Mouse (Mus musculus): ENCODE data around the gene Eif3k. TPM values are rescaled to one million over a fixed set of nuclear protein-coding genes. Genes with fewer than 3 reads are reported as not detected.

The Eif3k gene
- polyA plus RNA-seq (2012; rRNA removed): 473 and 518 TPM in 2 replicates
- polyA plus RNA-seq (2014; fragmentation: Nextera tagmentation; extraction: Ambion mirVana): 450 TPM in 2 replicates

GRCm38 (mm10) chr7:28981651-28982273, at the start of gene Eif3k, which contains the start of gene Map4k1:
TSS of gene Eif3k (minus strand) at chr7:28981864.
TSS of gene Map4k1 (plus strand) at chr7:28982050.
- DNase-seq (ENCODE audit: low spot score) (peak; percentile 100), ATAC-seq (ENCODE audit: low FRiP score, low read depth) (peak; percentile 96)
- peaks cover 11% of the 10 kb centered on the region for H3K4me1 ChIP-seq (ENCODE audit: control insufficient read depth, insufficient read depth, low read length)
- H3K4me3 ChIP-seq (replicated peaks; ENCODE audit: low read length): peak within 1 kb of the TSS; percentile 85
- WGBS: 0% methylated on average over 36 of the region's 36 CpGs
- H3K4me2 ChIP-seq (replicated peaks; ENCODE audit: low read depth, low read length, severe bottlenecking): peak within 1 kb of the TSS; percentile 91
- peak; percentile 46; the same call in 1 of the 2 replicates for TF ChIP-seq POLR2A (IDR thresholded peaks at IDR 0.05; ENCODE audit: borderline replicate concordance, extremely low read depth, insufficient read depth, insufficient read length)
- H3K9ac ChIP-seq (ENCODE audit: low read depth, low read length, severe bottlenecking): peak within 1 kb of the TSS; percentile 70
- H3K27me3 ChIP-seq (ENCODE audit: control insufficient read depth, insufficient read depth, low read length): no peaks in the 10 kb centered on the region
- H3K36me3 ChIP-seq (ENCODE audit: control insufficient read depth, insufficient read depth, low read length): peaks cover 30% of the 10 kb centered on the region
- no peaks in the 10 kb centered on the region for H3K9me3 ChIP-seq (ENCODE audit: control insufficient read depth, low read length)
- H3K27ac ChIP-seq (replicated peaks; ENCODE audit: low read depth, low read length): peak within 1 kb of the TSS; percentile 85

GRCm38 (mm10) chr7:29029690-29030656, 48.3 kb upstream of the Eif3k start:
- H3K4me3 ChIP-seq (replicated peaks; ENCODE audit: low read length): no peak overlapping the region
- H3K27me3 ChIP-seq (ENCODE audit: control insufficient read depth, insufficient read depth, low read length): no peaks in the 10 kb centered on the region
- TF ChIP-seq POLR2A (IDR thresholded peaks at IDR 0.05; ENCODE audit: borderline replicate concordance, extremely low read depth, insufficient read depth, insufficient read length): no peak
- 85% methylated on average over 14 of the region's 14 CpGs for WGBS
- no peak overlapping the region for H3K4me2 ChIP-seq (replicated peaks; ENCODE audit: low read depth, low read length, severe bottlenecking)
- H3K9ac ChIP-seq (ENCODE audit: low read depth, low read length, severe bottlenecking): no peak overlapping the region
- H3K9me3 ChIP-seq (ENCODE audit: control insufficient read depth, low read length): no peaks in the 10 kb centered on the region
- ATAC-seq (ENCODE audit: low FRiP score, low read depth) (no peak), DNase-seq (ENCODE audit: low spot score) (no peak)
- H3K27ac ChIP-seq (replicated peaks; ENCODE audit: low read depth, low read length): no peak overlapping the region
- H3K4me1 ChIP-seq (ENCODE audit: control insufficient read depth, insufficient read depth, low read length): no peaks in the 10 kb centered on the region
- H3K36me3 ChIP-seq (ENCODE audit: control insufficient read depth, insufficient read depth, low read length): no peaks in the 10 kb centered on the region

GRCm38 (mm10) chr7:29028761-29029160, 47.1 kb upstream of the Eif3k start:
- Histone ChIP-seq H3K9me3 (ENCODE audit: control insufficient read depth, low read length) (no peaks in the 10 kb centered on the region), H3K4me3 (replicated peaks; ENCODE audit: low read length) (no peak overlapping the region), H3K27me3 (ENCODE audit: control insufficient read depth, insufficient read depth, low read length) (no peaks in the 10 kb centered on the region), H3K36me3 (ENCODE audit: control insufficient read depth, insufficient read depth, low read length) (no peaks in the 10 kb centered on the region), H3K27ac (replicated peaks; ENCODE audit: low read depth, low read length) (no peak overlapping the region), H3K4me1 (ENCODE audit: control insufficient read depth, insufficient read depth, low read length) (no peaks in the 10 kb centered on the region), H3K4me2 (replicated peaks; ENCODE audit: low read depth, low read length, severe bottlenecking) (no peak overlapping the region), H3K9ac (ENCODE audit: low read depth, low read length, severe bottlenecking) (no peak overlapping the region)
- DNase-seq (ENCODE audit: low spot score): no peak
- WGBS: 87% methylated on average over 6 of the region's 6 CpGs
- TF ChIP-seq POLR2A (IDR thresholded peaks at IDR 0.05; ENCODE audit: borderline replicate concordance, extremely low read depth, insufficient read depth, insufficient read length): no peak
- ATAC-seq (ENCODE audit: low FRiP score, low read depth): no peak

GRCm38 (mm10) chr7:29026811-29027210, 45.1 kb upstream of the Eif3k start:
- no peak overlapping the region for H3K4me2 ChIP-seq (replicated peaks; ENCODE audit: low read depth, low read length, severe bottlenecking)
- no peak overlapping the region for H3K27ac ChIP-seq (replicated peaks; ENCODE audit: low read depth, low read length)
- no peaks in the 10 kb centered on the region for H3K27me3 ChIP-seq (ENCODE audit: control insufficient read depth, insufficient read depth, low read length)
- H3K4me3 ChIP-seq (replicated peaks; ENCODE audit: low read length): no peak overlapping the region
- no peaks in the 10 kb centered on the region for H3K4me1 ChIP-seq (ENCODE audit: control insufficient read depth, insufficient read depth, low read length)
- H3K9ac ChIP-seq (ENCODE audit: low read depth, low read length, severe bottlenecking): no peak overlapping the region
- no peak for DNase-seq (ENCODE audit: low spot score)
- WGBS: 76% methylated on average over 4 of the region's 4 CpGs
- no peaks in the 10 kb centered on the region for H3K9me3 ChIP-seq (ENCODE audit: control insufficient read depth, low read length)
- no peak for ATAC-seq (ENCODE audit: low FRiP score, low read depth)
- no peak for TF ChIP-seq POLR2A (IDR thresholded peaks at IDR 0.05; ENCODE audit: borderline replicate concordance, extremely low read depth, insufficient read depth, insufficient read length)
- no peaks in the 10 kb centered on the region for H3K36me3 ChIP-seq (ENCODE audit: control insufficient read depth, insufficient read depth, low read length)

- Histone ChIP-seq H3K27ac (replicated peaks; ENCODE audit: low read depth, low read length) (no peak overlapping the region), H3K9me3 (ENCODE audit: control insufficient read depth, low read length) (no peaks in the 10 kb centered on the region), H3K4me2 (replicated peaks; ENCODE audit: low read depth, low read length, severe bottlenecking) (no peak overlapping the region), H3K36me3 (ENCODE audit: control insufficient read depth, insufficient read depth, low read length) (no peaks in the 10 kb centered on the region), H3K27me3 (ENCODE audit: control insufficient read depth, insufficient read depth, low read length) (no peaks in the 10 kb centered on the region), H3K4me1 (ENCODE audit: control insufficient read depth, insufficient read depth, low read length) (no peaks in the 10 kb centered on the region), H3K4me3 (replicated peaks; ENCODE audit: low read length) (no peak overlapping the region), H3K9ac (ENCODE audit: low read depth, low read length, severe bottlenecking) (no peak overlapping the region)
- DNase-seq (ENCODE audit: low spot score): no peak
- TF ChIP-seq POLR2A (IDR thresholded peaks at IDR 0.05; ENCODE audit: borderline replicate concordance, extremely low read depth, insufficient read depth, insufficient read length): no peak
- ATAC-seq (ENCODE audit: low FRiP score, low read depth): no peak
- WGBS: 86% methylated on average over 5 of the region's 5 CpGs
Observed at GRCm38 (mm10) chr7:29026195-29026594, 44.5 kb upstream of the Eif3k start.
